Mouse (Mus musculus): ENCODE results near the gene Ric1. TPM values are rescaled to one million over a fixed set of nuclear protein-coding genes. Genes with fewer than 3 reads are reported as not detected.
"Not testable (repeated sequence)": the region's sequence is repeated elsewhere in the genome, so short reads cannot be mapped to it uniquely, and the experiment has no call there.

Gene Ric1
- polyA plus RNA-seq, 1 experiment from 2014 or later = 26.5 TPM

DNA sequence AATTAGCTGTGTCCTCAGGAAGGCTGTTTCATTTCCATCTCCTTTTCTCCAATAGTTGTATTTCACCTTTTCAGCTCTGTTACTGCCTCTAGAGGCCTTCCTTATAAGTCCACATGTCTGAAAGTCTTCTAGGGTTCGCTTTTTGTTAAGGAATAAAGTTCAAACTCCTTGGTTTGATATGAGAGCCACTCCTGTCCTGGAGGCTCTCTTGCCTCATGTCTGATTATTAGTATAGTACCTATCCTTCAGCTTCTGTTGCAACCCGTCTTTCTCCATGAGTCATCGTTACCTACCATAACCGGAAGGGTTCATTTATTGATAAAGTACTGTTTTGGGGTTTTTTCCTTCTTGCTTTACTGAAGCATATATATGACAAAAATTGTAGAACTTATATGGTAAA, 5.2 kb downstream of the Ric1 start:
- 96% methylated on average over 4 of the region's 4 CpGs for WGBS
- Histone ChIP-seq H3K9ac (replicated peaks) (no peak overlapping the region), H3K4me1 (replicated peaks) (peaks cover 10% of the 10 kb centered on the region), H3K36me3 (no peaks in the 10 kb centered on the region), H3K9me3 (peaks cover 8% of the 10 kb centered on the region; the same call in 1 of the 2 replicates), H3K4me2 (no peak overlapping the region), H3K27me3 (no peaks in the 10 kb centered on the region), H3K27ac (no peak overlapping the region), H3K4me3 (replicated peaks) (no peak overlapping the region)
- no peak for ATAC-seq (ENCODE audit: insufficient number of reproducible peaks, insufficient read depth, low FRiP score, low TSS enrichment, low read depth)

- no peak for ATAC-seq (ENCODE audit: insufficient number of reproducible peaks, insufficient read depth, low FRiP score, low TSS enrichment, low read depth)
- H3K9me3 ChIP-seq = peaks cover 8% of the 10 kb centered on the region; the same call in 1 of the 2 replicates
- no peak overlapping the region for H3K4me2 ChIP-seq
- H3K4me1 ChIP-seq (replicated peaks) = peaks cover 10% of the 10 kb centered on the region
- H3K36me3 ChIP-seq = peaks cover 3% of the 10 kb centered on the region; the same call in 1 of the 2 replicates
- no peak overlapping the region for H3K27ac ChIP-seq
- 92% methylated on average over 2 of the region's 2 CpGs for WGBS
- no peak overlapping the region for H3K9ac ChIP-seq (replicated peaks)
- no peak overlapping the region for H3K4me3 ChIP-seq (replicated peaks)
- H3K27me3 ChIP-seq = no peaks in the 10 kb centered on the region
These were observed 6.5 kb downstream of the Ric1 start for GRCm38 (mm10) chr19:29528568-29528967.

DNA sequence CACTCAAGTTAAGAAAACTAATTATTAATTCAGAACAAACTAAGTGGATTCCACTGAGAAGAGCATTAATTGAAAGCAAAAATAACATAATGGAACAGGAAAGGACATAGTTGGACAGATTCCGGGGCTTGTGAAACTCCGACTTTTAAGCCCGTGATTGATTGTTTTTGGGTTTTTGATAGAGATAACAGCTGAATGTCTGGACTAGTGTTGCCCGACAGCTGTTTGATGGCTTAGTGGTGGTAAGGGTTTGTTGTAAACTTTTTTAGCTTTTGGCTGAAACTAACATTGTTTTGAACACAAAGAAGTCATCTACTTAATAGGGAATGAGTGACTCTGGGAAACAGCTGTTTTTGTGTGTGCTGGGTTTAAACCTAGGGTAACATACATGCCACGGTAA, 11.9 kb downstream of the Ric1 start:
- H3K9me3 ChIP-seq = peaks cover 3% of the 10 kb centered on the region; the same call in 1 of the 2 replicates
- H3K4me2 ChIP-seq = no peak overlapping the region
- H3K36me3 ChIP-seq = peaks cover 35% of the 10 kb centered on the region
- no peaks in the 10 kb centered on the region for H3K27me3 ChIP-seq
- H3K4me1 ChIP-seq (replicated peaks) = no peaks in the 10 kb centered on the region
- no peak overlapping the region for H3K9ac ChIP-seq (replicated peaks)
- 85% methylated on average over 5 of the region's 5 CpGs for WGBS
- no peak overlapping the region for H3K4me3 ChIP-seq (replicated peaks)
- no peak for ATAC-seq (ENCODE audit: insufficient number of reproducible peaks, insufficient read depth, low FRiP score, low TSS enrichment, low read depth)
- no peak overlapping the region for H3K27ac ChIP-seq

DNA sequence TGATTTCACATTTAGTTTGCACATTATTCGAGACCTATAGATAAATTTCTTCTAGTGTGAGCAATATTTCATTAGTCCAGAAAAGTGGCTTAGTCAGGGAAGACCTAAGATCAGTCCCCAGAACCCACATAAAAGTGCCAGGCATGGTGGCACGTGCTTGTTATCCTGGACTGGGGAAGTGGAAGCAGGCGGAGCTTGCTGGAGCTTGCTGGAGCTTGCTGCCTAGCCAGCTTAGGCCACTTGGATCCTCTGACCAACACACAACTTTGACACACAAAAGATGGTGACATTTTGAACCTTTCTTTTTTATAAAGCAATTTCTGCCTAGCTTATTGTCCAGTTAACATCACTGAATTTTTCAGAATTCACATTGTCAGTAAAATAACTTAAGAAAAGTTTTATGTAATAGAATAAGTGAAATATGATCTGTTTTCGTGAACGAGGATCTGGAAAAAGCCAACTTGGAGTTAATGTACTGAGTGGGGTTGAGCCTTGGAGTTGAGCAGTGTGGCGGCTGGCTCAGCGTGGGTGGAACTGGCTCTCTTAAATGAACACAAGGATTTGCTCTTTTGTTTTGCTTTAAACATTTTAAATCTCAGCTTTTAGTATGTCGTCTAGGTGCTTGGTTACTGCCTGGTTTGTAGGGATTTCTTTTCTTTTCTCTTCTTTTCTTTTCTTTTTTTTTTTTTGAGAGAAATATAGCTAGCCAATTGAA, 20.3 kb downstream of the Ric1 start:
- no peak for ATAC-seq (ENCODE audit: insufficient number of reproducible peaks, insufficient read depth, low FRiP score, low TSS enrichment, low read depth)
- Histone ChIP-seq H3K27me3 (no peaks in the 10 kb centered on the region), H3K9ac (replicated peaks) (no peak overlapping the region), H3K4me1 (replicated peaks) (no peaks in the 10 kb centered on the region), H3K27ac (no peak overlapping the region), H3K36me3 (peaks cover 1% of the 10 kb centered on the region), H3K9me3 (no peaks in the 10 kb centered on the region), H3K4me3 (replicated peaks) (no peak overlapping the region), H3K4me2 (no peak overlapping the region)
- whole genome bisulfite sequencing = 56% methylated on average over 8 of the region's 8 CpGs

DNA sequence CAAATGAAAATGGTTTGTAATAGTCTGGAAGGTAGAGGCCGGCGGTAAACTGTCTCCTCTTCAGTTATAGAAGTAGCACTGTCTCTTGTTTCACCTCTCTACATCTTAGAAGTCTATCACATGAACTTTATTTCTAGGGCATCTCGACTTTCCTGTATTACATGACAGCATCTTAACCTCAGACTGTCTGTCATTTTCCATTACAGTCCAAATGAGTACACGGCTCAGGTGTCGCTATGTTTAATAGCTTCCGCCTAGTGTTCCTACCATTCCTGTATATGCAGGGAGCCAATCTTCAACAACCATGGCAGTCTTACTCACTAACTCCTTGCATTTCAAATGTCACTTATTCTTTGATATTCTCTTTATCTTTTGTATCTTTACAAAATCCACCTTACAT, 21.9 kb downstream of the Ric1 start:
- no peak for ATAC-seq (ENCODE audit: insufficient number of reproducible peaks, insufficient read depth, low FRiP score, low TSS enrichment, low read depth)
- Histone ChIP-seq H3K27me3 (no peaks in the 10 kb centered on the region), H3K9me3 (no peaks in the 10 kb centered on the region), H3K36me3 (no peaks in the 10 kb centered on the region), H3K9ac (replicated peaks) (no peak overlapping the region), H3K4me1 (replicated peaks) (no peaks in the 10 kb centered on the region), H3K4me2 (no peak overlapping the region), H3K27ac (no peak overlapping the region), H3K4me3 (replicated peaks) (no peak overlapping the region)
- WGBS = 88% methylated on average over 6 of the region's 6 CpGs

GRCm38 (mm10) chr19:29550618-29551017, 28.5 kb downstream of the Ric1 start:
- no peak overlapping the region for H3K4me3 ChIP-seq (replicated peaks)
- H3K27ac ChIP-seq = no peak overlapping the region
- 87% methylated on average over 2 of the region's 2 CpGs for WGBS
- no peaks in the 10 kb centered on the region for H3K9me3 ChIP-seq
- H3K27me3 ChIP-seq = no peaks in the 10 kb centered on the region
- no peak for ATAC-seq (ENCODE audit: insufficient number of reproducible peaks, insufficient read depth, low FRiP score, low TSS enrichment, low read depth)
- peaks cover 3% of the 10 kb centered on the region; the same call in 1 of the 2 replicates for H3K36me3 ChIP-seq
- no peak overlapping the region for H3K9ac ChIP-seq (replicated peaks)
- H3K4me2 ChIP-seq = no peak overlapping the region
- no peaks in the 10 kb centered on the region for H3K4me1 ChIP-seq (replicated peaks)

DNA sequence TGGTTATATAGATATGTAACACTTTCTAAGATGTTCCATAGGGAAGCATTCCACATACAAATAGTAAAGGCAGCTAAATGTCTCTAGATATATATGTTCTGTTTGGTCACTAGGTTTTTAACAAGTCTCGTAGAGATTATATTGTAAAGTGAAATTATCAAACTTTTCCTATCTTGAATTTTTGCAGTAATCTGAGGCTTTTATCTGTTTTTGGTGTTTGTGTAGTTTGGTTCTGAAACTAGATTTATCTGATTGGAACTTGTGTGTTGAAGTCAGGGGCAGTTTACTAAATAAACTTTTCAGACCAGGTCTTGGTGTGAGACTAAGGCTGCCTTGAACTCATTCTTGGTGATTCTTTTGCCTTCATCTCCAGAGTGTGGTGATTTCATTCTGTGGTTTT, 29.0 kb downstream of the Ric1 start:
- 91% methylated on average over 1 of the region's 1 CpGs for WGBS

DNA sequence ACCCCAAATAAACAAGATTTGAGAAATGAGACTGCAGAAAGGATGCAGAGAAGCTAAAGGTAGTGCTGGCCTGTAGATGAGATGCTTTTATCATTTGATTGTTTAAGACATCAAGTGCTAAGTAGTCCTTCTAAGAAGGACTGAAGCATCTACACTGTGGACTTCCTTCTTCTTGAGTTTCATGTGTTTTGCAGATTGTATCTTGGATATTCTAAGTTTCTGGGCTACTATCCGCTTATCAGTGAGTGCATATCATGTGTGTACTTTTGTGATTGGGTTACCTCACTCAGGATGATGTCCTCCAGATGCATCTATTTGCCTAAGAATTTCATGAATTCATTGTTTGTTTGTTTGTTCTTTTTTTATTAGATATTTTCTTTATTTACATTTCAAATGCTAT, 29.9 kb downstream of the Ric1 start:
- 96% methylated on average over 1 of the region's 1 CpGs for WGBS
- not testable (repeated sequence) for H3K4me1 ChIP-seq (replicated peaks); H3K9ac ChIP-seq (replicated peaks); H3K27ac ChIP-seq; ATAC-seq (ENCODE audit: insufficient number of reproducible peaks, insufficient read depth, low FRiP score, low TSS enrichment, low read depth); H3K36me3 ChIP-seq; H3K4me2 ChIP-seq; H3K4me3 ChIP-seq (replicated peaks); H3K27me3 ChIP-seq; H3K9me3 ChIP-seq

More for the DNA sequence above, 29.0 kb downstream of the Ric1 start:
- ATAC-seq (ENCODE audit: insufficient number of reproducible peaks, insufficient read depth, low FRiP score, low TSS enrichment, low read depth) = no peak
- H3K4me1 ChIP-seq (replicated peaks) = no peaks in the 10 kb centered on the region
- H3K27me3 ChIP-seq = no peaks in the 10 kb centered on the region
- H3K9me3 ChIP-seq = no peaks in the 10 kb centered on the region
- no peak overlapping the region for H3K4me2 ChIP-seq
- no peak overlapping the region for H3K27ac ChIP-seq
- no peak overlapping the region for H3K9ac ChIP-seq (replicated peaks)
- no peak overlapping the region for H3K4me3 ChIP-seq (replicated peaks)
- H3K36me3 ChIP-seq = peaks cover 3% of the 10 kb centered on the region; the same call in 1 of the 2 replicates

- H3K4me2 ChIP-seq; H3K4me3 ChIP-seq (replicated peaks); H3K9me3 ChIP-seq; H3K36me3 ChIP-seq; H3K4me1 ChIP-seq (replicated peaks); H3K9ac ChIP-seq (replicated peaks); H3K27ac ChIP-seq; H3K27me3 ChIP-seq; ATAC-seq (ENCODE audit: insufficient number of reproducible peaks, insufficient read depth, low FRiP score, low TSS enrichment, low read depth): not testable (repeated sequence)
- WGBS = 93% methylated on average over 7 of the region's 7 CpGs
These were observed 35.2 kb downstream of the Ric1 start for GRCm38 (mm10) chr19:29557171-29557845.

GRCm38 (mm10) chr19:29562166-29562565, 40.1 kb downstream of the Ric1 start:
- H3K4me1 ChIP-seq (replicated peaks) = no peaks in the 10 kb centered on the region
- H3K9me3 ChIP-seq = no peaks in the 10 kb centered on the region
- 82% methylated on average over 4 of the region's 4 CpGs for WGBS
- H3K27ac ChIP-seq = no peak overlapping the region
- no peak overlapping the region for H3K4me3 ChIP-seq (replicated peaks)
- H3K36me3 ChIP-seq = peaks cover 28% of the 10 kb centered on the region
- H3K9ac ChIP-seq (replicated peaks) = no peak overlapping the region
- no peaks in the 10 kb centered on the region for H3K27me3 ChIP-seq
- H3K4me2 ChIP-seq = no peak overlapping the region
- no peak for ATAC-seq (ENCODE audit: insufficient number of reproducible peaks, insufficient read depth, low FRiP score, low TSS enrichment, low read depth)

GRCm38 (mm10) chr19:29562603-29563002, 40.5 kb downstream of the Ric1 start:
- H3K36me3 ChIP-seq = peaks cover 31% of the 10 kb centered on the region
- no peak overlapping the region for H3K9ac ChIP-seq (replicated peaks)
- H3K9me3 ChIP-seq = no peaks in the 10 kb centered on the region
- H3K27me3 ChIP-seq = no peaks in the 10 kb centered on the region
- no peak overlapping the region for H3K4me3 ChIP-seq (replicated peaks)
- WGBS = 72% methylated on average over 3 of the region's 3 CpGs
- H3K27ac ChIP-seq = no peak overlapping the region
- no peaks in the 10 kb centered on the region for H3K4me1 ChIP-seq (replicated peaks)
- ATAC-seq (ENCODE audit: insufficient number of reproducible peaks, insufficient read depth, low FRiP score, low TSS enrichment, low read depth) = no peak
- no peak overlapping the region for H3K4me2 ChIP-seq

Data from limb, embryonic 12.5 days (tissue).